Mouse (Mus musculus): ENCODE data around the gene Pcsk6. TPM values are rescaled to one million over a fixed set of nuclear protein-coding genes. Genes with fewer than 3 reads are reported as not detected.

Pcsk6 gene
- polyA plus RNA-seq, 1 experiment from 2014 or later, result 2.1 TPM

- Histone ChIP-seq H3K27ac (no peak overlapping the region), H3K36me3 (peaks cover 48% of the 10 kb centered on the region), H3K4me2 (replicated peaks) (peak overlapping the region; percentile 69), H3K27me3 (no peaks in the 10 kb centered on the region), H3K9ac (peak overlapping the region; percentile 77), H3K4me1 (peaks cover 18% of the 10 kb centered on the region), H3K4me3 (peak overlapping the region; percentile 94), H3K9me3 (no peaks in the 10 kb centered on the region)
- WGBS, result 35% methylated on average over 5 of the region's 5 CpGs
- ATAC-seq (ENCODE audit: insufficient number of reproducible peaks, insufficient read depth, low FRiP score, low TSS enrichment), result no peak
These were observed 218.7 kb downstream of the Pcsk6 start for GRCm38 (mm10) chr7:66080231-66080613.

- Histone ChIP-seq H3K36me3 (peaks cover 64% of the 10 kb centered on the region), H3K4me2 (replicated peaks) (no peak overlapping the region)
These were observed 222.2 kb downstream of the Pcsk6 start for GRCm38 (mm10) chr7:66083757-66084156.

GRCm38 (mm10) chr7:66084546-66084945, 223.0 kb downstream of the Pcsk6 start:
- Histone ChIP-seq H3K4me1 (peaks cover 18% of the 10 kb centered on the region), H3K9ac (no peak overlapping the region), H3K9me3 (no peaks in the 10 kb centered on the region), H3K4me2 (replicated peaks) (no peak overlapping the region), H3K36me3 (peaks cover 71% of the 10 kb centered on the region), H3K27me3 (no peaks in the 10 kb centered on the region), H3K4me3 (no peak overlapping the region), H3K27ac (no peak overlapping the region)
- WGBS, result 86% methylated on average over 7 of the region's 7 CpGs
- ATAC-seq (ENCODE audit: insufficient number of reproducible peaks, insufficient read depth, low FRiP score, low TSS enrichment), result no peak

More at GRCm38 (mm10) chr7:66083757-66084156, 222.2 kb downstream of the Pcsk6 start:
- Histone ChIP-seq H3K27me3 (no peaks in the 10 kb centered on the region), H3K4me1 (peaks cover 18% of the 10 kb centered on the region), H3K9me3 (no peaks in the 10 kb centered on the region), H3K9ac (no peak overlapping the region), H3K4me3 (no peak overlapping the region), H3K27ac (no peak overlapping the region)
- no peak for ATAC-seq (ENCODE audit: insufficient number of reproducible peaks, insufficient read depth, low FRiP score, low TSS enrichment)
- 91% methylated on average over 6 of the region's 6 CpGs for WGBS

GRCm38 (mm10) chr7:66087652-66088051, 226.1 kb downstream of the Pcsk6 start:
- no peak for ATAC-seq (ENCODE audit: insufficient number of reproducible peaks, insufficient read depth, low FRiP score, low TSS enrichment)
- WGBS, result 86% methylated on average over 4 of the region's 4 CpGs
- Histone ChIP-seq H3K4me1 (peaks cover 4% of the 10 kb centered on the region; the same call in 1 of the 2 replicates), H3K4me2 (replicated peaks) (no peak overlapping the region), H3K36me3 (peaks cover 87% of the 10 kb centered on the region), H3K27ac (no peak overlapping the region), H3K9ac (no peak overlapping the region), H3K27me3 (no peaks in the 10 kb centered on the region), H3K4me3 (no peak overlapping the region), H3K9me3 (no peaks in the 10 kb centered on the region)

DNA sequence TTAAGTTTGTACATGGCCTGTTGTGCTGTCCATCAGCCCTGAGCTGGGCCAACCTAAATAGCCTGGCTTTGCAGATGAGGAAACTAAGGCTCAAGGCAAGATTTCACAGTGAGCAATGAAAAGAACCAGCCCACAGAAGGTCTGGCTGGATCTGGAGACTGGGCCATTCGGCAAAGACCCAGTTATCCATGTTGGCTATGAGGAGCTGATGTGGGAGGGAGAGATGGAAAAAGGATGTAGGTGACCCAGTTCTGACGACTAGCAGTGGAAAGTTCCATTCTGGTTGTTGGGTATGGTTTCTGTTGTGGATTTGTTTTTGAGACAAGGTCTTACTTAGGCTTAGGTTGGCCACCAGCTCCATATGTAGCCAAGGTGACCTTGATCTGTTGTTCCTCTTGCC, 226.5 kb downstream of the Pcsk6 start:
- peaks cover 83% of the 10 kb centered on the region for H3K36me3 ChIP-seq

DNA sequence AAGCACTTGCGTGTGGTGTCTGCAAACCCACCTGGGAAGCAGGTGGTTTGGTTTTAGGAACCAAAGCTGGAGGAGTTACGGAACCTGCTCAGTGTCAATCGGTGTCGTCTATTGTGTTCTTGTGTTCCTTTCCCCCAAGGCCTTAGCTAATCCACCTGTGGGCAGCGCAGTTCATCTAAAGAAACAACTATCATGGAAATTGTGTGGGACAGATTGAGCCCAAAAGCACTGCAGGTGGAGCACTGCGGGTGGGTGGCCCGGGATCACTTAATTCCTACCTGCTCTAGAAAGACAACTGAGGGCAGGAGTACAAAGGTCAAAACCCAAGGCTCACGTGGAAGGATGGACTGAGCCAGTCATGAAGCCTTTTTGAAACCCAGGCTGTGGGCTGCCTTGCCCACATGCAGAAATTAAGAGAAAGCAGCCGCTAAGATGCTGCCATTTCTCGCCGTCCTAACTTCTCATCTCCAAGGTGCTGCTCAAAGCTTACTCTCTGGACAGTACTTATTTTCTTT, 229.2 kb downstream of the Pcsk6 start:
- H3K4me2 ChIP-seq (replicated peaks), result no peak overlapping the region
- no peaks in the 10 kb centered on the region for H3K4me1 ChIP-seq
- no peak overlapping the region for H3K4me3 ChIP-seq
- no peak for ATAC-seq (ENCODE audit: insufficient number of reproducible peaks, insufficient read depth, low FRiP score, low TSS enrichment)
- no peaks in the 10 kb centered on the region for H3K9me3 ChIP-seq
- 80% methylated on average over 11 of the region's 11 CpGs for WGBS
- H3K27ac ChIP-seq, result no peak overlapping the region
- H3K9ac ChIP-seq, result no peak overlapping the region
- H3K36me3 ChIP-seq, result peaks cover 63% of the 10 kb centered on the region
- no peaks in the 10 kb centered on the region for H3K27me3 ChIP-seq

More for the DNA sequence above, 226.5 kb downstream of the Pcsk6 start:
- WGBS, result 92% methylated on average over 2 of the region's 2 CpGs
- Histone ChIP-seq H3K27ac (no peak overlapping the region), H3K4me3 (no peak overlapping the region), H3K27me3 (no peaks in the 10 kb centered on the region), H3K4me1 (peaks cover 1% of the 10 kb centered on the region; the same call in 1 of the 2 replicates), H3K9ac (no peak overlapping the region), H3K4me2 (replicated peaks) (no peak overlapping the region), H3K9me3 (no peaks in the 10 kb centered on the region)
- no peak for ATAC-seq (ENCODE audit: insufficient number of reproducible peaks, insufficient read depth, low FRiP score, low TSS enrichment)

- no peak for ATAC-seq (ENCODE audit: insufficient number of reproducible peaks, insufficient read depth, low FRiP score, low TSS enrichment)
- H3K9ac ChIP-seq, result no peak overlapping the region
- no peaks in the 10 kb centered on the region for H3K4me1 ChIP-seq
- H3K9me3 ChIP-seq, result no peaks in the 10 kb centered on the region
- H3K4me2 ChIP-seq (replicated peaks), result no peak overlapping the region
- no peak overlapping the region for H3K4me3 ChIP-seq
- peaks cover 56% of the 10 kb centered on the region for H3K36me3 ChIP-seq
- no peaks in the 10 kb centered on the region for H3K27me3 ChIP-seq
- WGBS, result 83% methylated on average over 7 of the region's 7 CpGs
- H3K27ac ChIP-seq, result no peak overlapping the region
These were observed 230.0 kb downstream of the Pcsk6 start for GRCm38 (mm10) chr7:66091553-66091952.

- Histone ChIP-seq H3K27ac (no peak overlapping the region), H3K4me3 (no peak overlapping the region), H3K36me3 (peaks cover 45% of the 10 kb centered on the region), H3K4me2 (replicated peaks) (no peak overlapping the region), H3K27me3 (no peaks in the 10 kb centered on the region), H3K9me3 (no peaks in the 10 kb centered on the region), H3K4me1 (no peaks in the 10 kb centered on the region), H3K9ac (no peak overlapping the region)
- WGBS, result 87% methylated on average over 8 of the region's 8 CpGs
- ATAC-seq (ENCODE audit: insufficient number of reproducible peaks, insufficient read depth, low FRiP score, low TSS enrichment), result no peak
These were observed 231.1 kb downstream of the Pcsk6 start for GRCm38 (mm10) chr7:66092656-66093055.

DNA sequence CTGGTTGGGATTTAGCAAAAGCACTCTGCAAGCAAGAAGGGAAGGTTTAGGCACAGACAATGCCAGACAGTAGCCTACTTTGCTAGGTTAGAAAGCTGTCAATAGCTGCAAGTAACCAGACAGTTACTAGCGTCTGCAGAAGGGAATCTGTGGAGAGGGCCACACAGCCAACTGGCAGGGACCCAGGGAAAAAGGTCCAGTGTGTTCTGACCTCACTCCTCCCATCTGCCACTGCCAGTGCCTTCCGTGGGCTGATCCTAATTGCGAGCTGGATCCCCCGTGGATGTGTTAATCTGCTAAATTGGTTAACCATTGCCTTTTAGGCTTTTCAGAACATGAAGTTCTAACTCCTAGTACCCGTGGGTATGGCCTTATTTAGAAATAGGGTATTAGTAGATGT, 232.6 kb downstream of the Pcsk6 start:
- no peak overlapping the region for H3K4me3 ChIP-seq
- no peaks in the 10 kb centered on the region for H3K4me1 ChIP-seq
- WGBS, result 77% methylated on average over 5 of the region's 5 CpGs
- no peak overlapping the region for H3K27ac ChIP-seq
- H3K36me3 ChIP-seq, result peaks cover 31% of the 10 kb centered on the region
- ATAC-seq (ENCODE audit: insufficient number of reproducible peaks, insufficient read depth, low FRiP score, low TSS enrichment), result no peak
- no peak overlapping the region for H3K9ac ChIP-seq
- H3K9me3 ChIP-seq, result no peaks in the 10 kb centered on the region
- H3K4me2 ChIP-seq (replicated peaks), result no peak overlapping the region
- no peaks in the 10 kb centered on the region for H3K27me3 ChIP-seq

- WGBS, result 73% methylated on average over 7 of the region's 7 CpGs
- no peak overlapping the region for H3K4me2 ChIP-seq (replicated peaks)
- no peak overlapping the region for H3K4me3 ChIP-seq
- H3K27me3 ChIP-seq, result no peaks in the 10 kb centered on the region
- H3K4me1 ChIP-seq, result no peaks in the 10 kb centered on the region
- H3K9me3 ChIP-seq, result no peaks in the 10 kb centered on the region
- no peak overlapping the region for H3K27ac ChIP-seq
- no peak overlapping the region for H3K9ac ChIP-seq
- ATAC-seq (ENCODE audit: insufficient number of reproducible peaks, insufficient read depth, low FRiP score, low TSS enrichment), result no peak
- H3K36me3 ChIP-seq, result no peaks in the 10 kb centered on the region
These were observed 237.3 kb downstream of the Pcsk6 start for GRCm38 (mm10) chr7:66098803-66099202.
